Mouse (Mus musculus): ENCODE data around the gene Xpa. TPM values are rescaled to one million over a fixed set of nuclear protein-coding genes. Genes with fewer than 3 reads are reported as not detected.
A peak's percentile ranks its signal among the peaks of the same experiment; 100 is the strongest.

Gene Xpa
- 32.4 and 32.5 TPM in 2 replicates for polyA plus RNA-seq (2014; fragmentation: Nextera tagmentation; extraction: Ambion mirVana)

DNA sequence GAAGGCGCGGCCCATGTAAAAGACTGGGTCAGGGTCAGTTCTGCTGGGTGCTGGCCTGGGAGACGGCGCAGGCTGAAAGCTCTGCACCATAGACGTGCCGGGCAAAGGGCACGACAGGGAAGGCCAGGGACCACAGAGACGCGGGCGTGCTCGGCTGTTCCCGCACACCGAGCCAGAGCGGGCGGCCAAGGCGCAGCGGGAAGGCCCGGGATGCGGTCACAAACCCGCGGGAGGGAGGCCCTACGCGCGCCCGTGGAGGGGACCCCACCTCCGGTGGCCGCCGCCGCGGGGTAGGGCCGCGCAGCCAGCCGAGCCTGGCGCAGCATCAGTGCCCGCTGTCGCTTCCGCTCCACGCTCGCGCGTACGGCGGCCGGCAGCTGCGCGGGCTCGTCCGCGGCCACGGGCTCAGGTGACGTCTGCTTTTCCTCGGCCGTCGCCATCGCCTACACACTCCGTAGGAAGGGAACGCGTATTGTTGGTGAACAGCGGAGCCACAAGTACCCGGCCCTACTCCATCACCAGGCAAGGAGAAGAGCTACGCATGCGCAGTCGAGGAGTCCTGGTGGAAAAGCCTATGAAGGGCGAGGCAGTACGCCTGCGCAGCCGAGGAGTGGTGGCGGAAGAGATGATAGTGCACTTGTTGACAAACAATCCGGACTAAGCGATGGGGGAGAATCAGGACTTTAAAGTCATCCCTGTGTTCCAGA is at the start of gene Xpa:
TSS of gene Xpa (minus strand) at position 531 of the 707 bp plus-strand sequence.
- Histone ChIP-seq H3K27ac (ENCODE audit: low read depth, low read length) (peak within 1 kb of the TSS; percentile 92), H3K9ac (replicated peaks; ENCODE audit: low read depth, low read length) (peak within 1 kb of the TSS; percentile 87), H3K36me3 (ENCODE audit: control insufficient read depth, insufficient read depth, low read length) (no peaks in the 10 kb centered on the region), H3K4me2 (ENCODE audit: low read depth, low read length) (peak within 1 kb of the TSS; percentile 84), H3K9me3 (ENCODE audit: control insufficient read depth, low read length) (no peaks in the 10 kb centered on the region), H3K4me3 (ENCODE audit: low read depth, low read length) (peak within 1 kb of the TSS; percentile 81), H3K4me1 (ENCODE audit: control insufficient read depth, insufficient read depth, low read length) (peaks cover 16% of the 10 kb centered on the region; the same call in 1 of the 2 replicates), H3K27me3 (ENCODE audit: control insufficient read depth, insufficient read depth, low read length) (no peaks in the 10 kb centered on the region)
- ATAC-seq (ENCODE audit: low read depth) = peak; percentile 97
- whole genome bisulfite sequencing = under 1% methylated on average over 69 of the region's 70 CpGs

- no peaks in the 10 kb centered on the region for H3K36me3 ChIP-seq (ENCODE audit: control insufficient read depth, insufficient read depth, low read length)
- H3K4me2 ChIP-seq (ENCODE audit: low read depth, low read length) = no peak overlapping the region
- no peak overlapping the region for H3K4me3 ChIP-seq (ENCODE audit: low read depth, low read length)
- 89% methylated on average over 3 of the region's 3 CpGs for WGBS
- no peaks in the 10 kb centered on the region for H3K4me1 ChIP-seq (ENCODE audit: control insufficient read depth, insufficient read depth, low read length)
- no peak overlapping the region for H3K27ac ChIP-seq (ENCODE audit: low read depth, low read length)
- H3K9ac ChIP-seq (replicated peaks; ENCODE audit: low read depth, low read length) = no peak overlapping the region
- no peaks in the 10 kb centered on the region for H3K9me3 ChIP-seq (ENCODE audit: control insufficient read depth, low read length)
- no peaks in the 10 kb centered on the region for H3K27me3 ChIP-seq (ENCODE audit: control insufficient read depth, insufficient read depth, low read length)
- no peak for ATAC-seq (ENCODE audit: low read depth)
Observed at GRCm38 (mm10) chr4:46235871-46236270, 39.8 kb upstream of the Xpa start.

DNA sequence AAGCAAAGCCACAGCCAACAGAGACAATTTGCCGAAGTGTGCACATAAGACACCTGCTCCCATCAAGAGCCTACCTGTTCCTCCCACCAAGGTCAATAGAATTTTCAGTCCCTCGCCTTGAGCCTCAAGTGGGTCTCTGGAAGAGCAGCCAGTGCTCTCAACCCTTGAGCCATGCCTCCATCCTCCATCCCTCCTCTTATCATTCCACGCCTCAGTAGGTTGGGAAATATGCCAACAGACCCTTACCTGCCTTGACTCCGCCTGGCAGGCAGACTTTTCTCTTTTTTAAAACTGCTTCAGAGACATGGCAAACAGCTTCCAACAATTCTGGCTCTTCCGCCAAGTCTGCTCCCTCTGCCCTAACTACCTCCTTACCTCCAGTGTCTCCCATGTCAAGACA is 38.6 kb upstream of the Xpa start:
- no peaks in the 10 kb centered on the region for H3K9me3 ChIP-seq (ENCODE audit: control insufficient read depth, low read length)
- 93% methylated on average over 5 of the region's 5 CpGs for WGBS

GRCm38 (mm10) chr4:46226972-46227535 is 30.9 kb upstream of the Xpa start:
- H3K27ac ChIP-seq (ENCODE audit: low read depth, low read length) = no peak overlapping the region
- no peaks in the 10 kb centered on the region for H3K9me3 ChIP-seq (ENCODE audit: control insufficient read depth, low read length)
- no peak overlapping the region for H3K4me3 ChIP-seq (ENCODE audit: low read depth, low read length)
- no peaks in the 10 kb centered on the region for H3K36me3 ChIP-seq (ENCODE audit: control insufficient read depth, insufficient read depth, low read length)
- no peak for ATAC-seq (ENCODE audit: low read depth)
- H3K4me2 ChIP-seq (ENCODE audit: low read depth, low read length) = no peak overlapping the region
- no peaks in the 10 kb centered on the region for H3K4me1 ChIP-seq (ENCODE audit: control insufficient read depth, insufficient read depth, low read length)
- no peak overlapping the region for H3K9ac ChIP-seq (replicated peaks; ENCODE audit: low read depth, low read length)
- 68% methylated on average over 19 of the region's 19 CpGs for WGBS
- no peaks in the 10 kb centered on the region for H3K27me3 ChIP-seq (ENCODE audit: control insufficient read depth, insufficient read depth, low read length)

More for the DNA sequence above, 38.6 kb upstream of the Xpa start:
- Histone ChIP-seq H3K27ac (ENCODE audit: low read depth, low read length) (no peak overlapping the region), H3K27me3 (ENCODE audit: control insufficient read depth, insufficient read depth, low read length) (no peaks in the 10 kb centered on the region), H3K4me3 (ENCODE audit: low read depth, low read length) (no peak overlapping the region), H3K4me2 (ENCODE audit: low read depth, low read length) (no peak overlapping the region), H3K36me3 (ENCODE audit: control insufficient read depth, insufficient read depth, low read length) (no peaks in the 10 kb centered on the region), H3K4me1 (ENCODE audit: control insufficient read depth, insufficient read depth, low read length) (no peaks in the 10 kb centered on the region), H3K9ac (replicated peaks; ENCODE audit: low read depth, low read length) (no peak overlapping the region)
- ATAC-seq (ENCODE audit: low read depth) = no peak

DNA sequence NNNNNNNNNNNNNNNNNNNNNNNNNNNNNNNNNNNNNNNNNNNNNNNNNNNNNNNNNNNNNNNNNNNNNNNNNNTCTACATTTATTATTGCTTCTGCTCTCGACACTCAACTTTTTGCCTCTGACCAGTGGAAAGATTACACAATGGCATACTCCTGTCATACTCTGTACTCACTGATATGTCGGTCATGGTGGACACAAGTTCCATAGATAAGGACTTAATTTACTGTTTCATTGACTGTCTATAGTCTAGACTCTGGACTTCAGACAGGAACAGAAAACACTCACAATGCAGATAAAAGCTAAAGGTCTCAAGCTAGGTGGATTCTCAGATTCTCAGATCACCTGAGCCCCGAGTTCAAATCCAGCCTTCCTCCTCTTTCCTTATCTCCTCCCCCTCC is 25.0 kb upstream of the Xpa start:
- ATAC-seq (ENCODE audit: low read depth) = no peak
- Histone ChIP-seq H3K27ac (ENCODE audit: low read depth, low read length) (no peak overlapping the region), H3K36me3 (ENCODE audit: control insufficient read depth, insufficient read depth, low read length) (no peaks in the 10 kb centered on the region), H3K4me1 (ENCODE audit: control insufficient read depth, insufficient read depth, low read length) (no peaks in the 10 kb centered on the region), H3K4me3 (ENCODE audit: low read depth, low read length) (no peak overlapping the region), H3K4me2 (ENCODE audit: low read depth, low read length) (no peak overlapping the region), H3K9me3 (ENCODE audit: control insufficient read depth, low read length) (no peaks in the 10 kb centered on the region), H3K27me3 (ENCODE audit: control insufficient read depth, insufficient read depth, low read length) (no peaks in the 10 kb centered on the region), H3K9ac (replicated peaks; ENCODE audit: low read depth, low read length) (no peak overlapping the region)
- WGBS = 90% methylated on average over 3 of the region's 3 CpGs

- H3K27ac ChIP-seq (ENCODE audit: low read depth, low read length) = peak overlapping the region; percentile 81
- no peaks in the 10 kb centered on the region for H3K9me3 ChIP-seq (ENCODE audit: control insufficient read depth, low read length)
- H3K36me3 ChIP-seq (ENCODE audit: control insufficient read depth, insufficient read depth, low read length) = no peaks in the 10 kb centered on the region
- peak overlapping the region; percentile 42 for H3K4me2 ChIP-seq (ENCODE audit: low read depth, low read length)
- ATAC-seq (ENCODE audit: low read depth) = peak; percentile 60
- H3K27me3 ChIP-seq (ENCODE audit: control insufficient read depth, insufficient read depth, low read length) = no peaks in the 10 kb centered on the region
- H3K9ac ChIP-seq (replicated peaks; ENCODE audit: low read depth, low read length) = peak overlapping the region; percentile 62
- H3K4me3 ChIP-seq (ENCODE audit: low read depth, low read length) = peak overlapping the region; percentile 29
- WGBS = 7% methylated on average over 23 of the region's 23 CpGs
- H3K4me1 ChIP-seq (ENCODE audit: control insufficient read depth, insufficient read depth, low read length) = no peaks in the 10 kb centered on the region
Observed at GRCm38 (mm10) chr4:46202562-46203126, 6.5 kb upstream of the Xpa start.

DNA sequence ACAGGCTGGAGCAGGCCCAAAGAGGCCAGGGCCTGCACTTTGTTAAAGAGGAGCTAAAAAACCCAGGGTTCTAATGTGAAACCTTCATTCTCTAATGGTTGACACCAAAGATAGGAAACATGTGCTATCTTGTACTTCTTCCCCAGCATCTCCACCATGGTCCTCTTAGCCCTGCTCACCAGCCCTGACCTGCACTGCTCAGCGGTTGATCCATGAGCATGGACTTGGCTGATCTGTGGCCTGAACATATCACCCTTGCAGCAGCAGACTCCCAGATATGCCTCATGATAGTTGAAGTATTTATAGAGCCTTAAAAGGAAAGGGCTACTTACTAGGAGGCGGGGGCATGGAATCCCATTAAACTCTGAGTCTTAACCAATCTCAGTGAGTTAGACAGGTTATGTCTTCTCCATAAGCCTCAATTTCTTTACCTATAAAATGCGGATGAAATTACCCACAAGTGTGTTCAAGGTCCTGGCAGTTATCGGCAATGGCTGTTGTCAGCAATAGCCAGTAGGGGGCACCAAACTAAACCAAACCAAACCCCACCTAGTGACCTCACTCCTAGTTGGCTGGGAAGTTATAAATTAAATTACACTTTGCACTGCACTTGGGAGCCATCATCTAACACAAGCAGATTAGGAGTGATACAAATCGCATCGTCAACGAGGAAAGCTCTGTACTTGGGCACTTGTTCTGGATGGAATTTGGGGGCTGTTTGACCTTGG is 5.9 kb upstream of the Xpa start:
- peak overlapping the region; percentile 81 for H3K27ac ChIP-seq (ENCODE audit: low read depth, low read length)
- H3K4me2 ChIP-seq (ENCODE audit: low read depth, low read length) = peak overlapping the region; percentile 42
- peak overlapping the region; percentile 62 for H3K9ac ChIP-seq (replicated peaks; ENCODE audit: low read depth, low read length)
- ATAC-seq (ENCODE audit: low read depth) = peak; percentile 83
- H3K9me3 ChIP-seq (ENCODE audit: control insufficient read depth, low read length) = no peaks in the 10 kb centered on the region
- 6% methylated on average over 7 of the region's 7 CpGs for WGBS
- no peaks in the 10 kb centered on the region for H3K27me3 ChIP-seq (ENCODE audit: control insufficient read depth, insufficient read depth, low read length)
- H3K4me3 ChIP-seq (ENCODE audit: low read depth, low read length) = peak overlapping the region; percentile 29
- no peaks in the 10 kb centered on the region for H3K36me3 ChIP-seq (ENCODE audit: control insufficient read depth, insufficient read depth, low read length)
- H3K4me1 ChIP-seq (ENCODE audit: control insufficient read depth, insufficient read depth, low read length) = no peaks in the 10 kb centered on the region

GRCm38 (mm10) chr4:46198064-46198463 is 2.0 kb upstream of the Xpa start:
- Histone ChIP-seq H3K9me3 (ENCODE audit: control insufficient read depth, low read length) (no peaks in the 10 kb centered on the region), H3K4me3 (ENCODE audit: low read depth, low read length) (no peak overlapping the region), H3K27me3 (ENCODE audit: control insufficient read depth, insufficient read depth, low read length) (no peaks in the 10 kb centered on the region), H3K27ac (ENCODE audit: low read depth, low read length) (no peak overlapping the region), H3K36me3 (ENCODE audit: control insufficient read depth, insufficient read depth, low read length) (no peaks in the 10 kb centered on the region), H3K9ac (replicated peaks; ENCODE audit: low read depth, low read length) (no peak overlapping the region), H3K4me2 (ENCODE audit: low read depth, low read length) (no peak overlapping the region), H3K4me1 (ENCODE audit: control insufficient read depth, insufficient read depth, low read length) (peaks cover 16% of the 10 kb centered on the region; the same call in 1 of the 2 replicates)
- no peak for ATAC-seq (ENCODE audit: low read depth)
- WGBS = 82% methylated on average over 5 of the region's 5 CpGs
